Mouse (Mus musculus) embryo, embryonic 11 days (tissue): Measurements from ENCODE around the gene Olfr30.
"Not testable (repeated sequence)": the region's sequence is repeated elsewhere in the genome, so short reads cannot be mapped to it uniquely, and the experiment has no call there.

Source experiments
- DNase-seq: peaks from one replicate; pipeline ENCODE4 v3.0.0-alpha.2; 2015

Gene Olfr30

DNA sequence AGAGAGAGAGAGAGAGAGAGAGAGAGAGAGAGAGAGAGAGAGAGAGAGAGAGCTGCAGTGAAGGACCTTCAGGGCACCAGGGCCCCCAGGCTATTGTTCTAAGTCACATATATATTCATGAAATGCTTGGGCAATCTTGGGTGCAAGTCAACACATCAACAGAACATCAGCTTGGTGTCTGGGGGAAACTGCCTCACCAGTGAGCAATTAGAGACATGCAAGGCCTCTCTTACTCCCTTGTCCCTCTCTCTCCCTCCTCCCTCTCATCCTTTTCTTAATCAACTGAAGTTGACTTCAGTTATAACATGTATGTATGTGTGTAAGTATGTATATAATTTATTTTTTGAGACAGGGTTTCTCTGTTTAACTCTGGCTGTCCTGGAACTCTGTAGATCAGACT lies at the start of gene Olfr30:
Gene Olfr30 (minus strand): TSS at position 101 of the 400 bp plus-strand sequence.
- no peak for DNase-seq

DNA sequence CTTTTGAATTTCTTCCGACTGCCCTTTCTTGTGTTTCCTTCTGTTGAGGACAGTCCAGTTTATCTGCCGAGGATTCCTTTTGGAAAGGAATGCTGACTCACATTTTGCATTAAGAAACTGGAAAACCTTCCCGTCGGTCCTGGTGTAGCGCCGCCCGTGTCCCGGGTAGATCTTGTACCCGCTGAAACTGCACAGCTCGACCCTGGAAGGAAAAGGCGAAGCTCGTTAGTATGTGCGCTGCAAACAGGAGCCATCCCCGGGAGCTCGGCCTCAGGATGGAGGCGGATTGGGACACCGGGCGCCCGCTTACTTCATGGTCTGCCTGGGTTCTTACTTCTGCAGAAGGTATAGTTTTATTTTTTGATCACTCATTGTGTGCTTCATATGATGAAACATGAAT lies 47.0 kb upstream of the Olfr30 start:
- DNase-seq = not testable (repeated sequence)

DNA sequence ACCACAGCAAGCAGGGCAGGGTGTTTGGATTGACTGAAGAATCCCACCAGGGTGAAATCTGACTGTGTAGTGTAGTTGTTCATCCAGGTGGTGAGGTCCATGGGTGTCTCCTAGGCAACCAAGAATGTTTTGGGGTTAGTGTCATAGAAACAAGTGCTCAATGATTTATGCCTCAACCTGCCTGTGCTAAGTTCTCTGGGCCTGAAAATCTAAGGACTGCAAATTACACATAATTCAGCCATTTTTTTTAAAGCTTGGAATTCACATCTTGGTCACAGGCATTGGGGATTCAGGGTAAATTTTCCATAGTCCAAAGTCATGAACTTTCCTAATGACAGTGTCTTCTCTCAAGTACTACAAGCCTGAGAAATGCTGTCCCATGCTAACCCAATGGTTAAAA lies 40.4 kb upstream of the Olfr30 start, which contains the start of gene Olfr331:
Gene Olfr331 (minus strand): TSS at position 101 of the 400 bp plus-strand sequence.
- not testable (repeated sequence) for DNase-seq

GRCm38 (mm10) chr11:58499290-58499689 lies 37.2 kb upstream of the Olfr30 start:
- DNase-seq = peak; percentile 25

GRCm38 (mm10) chr11:58498761-58499160 lies 36.7 kb upstream of the Olfr30 start:
- DNase-seq = no peak

DNA sequence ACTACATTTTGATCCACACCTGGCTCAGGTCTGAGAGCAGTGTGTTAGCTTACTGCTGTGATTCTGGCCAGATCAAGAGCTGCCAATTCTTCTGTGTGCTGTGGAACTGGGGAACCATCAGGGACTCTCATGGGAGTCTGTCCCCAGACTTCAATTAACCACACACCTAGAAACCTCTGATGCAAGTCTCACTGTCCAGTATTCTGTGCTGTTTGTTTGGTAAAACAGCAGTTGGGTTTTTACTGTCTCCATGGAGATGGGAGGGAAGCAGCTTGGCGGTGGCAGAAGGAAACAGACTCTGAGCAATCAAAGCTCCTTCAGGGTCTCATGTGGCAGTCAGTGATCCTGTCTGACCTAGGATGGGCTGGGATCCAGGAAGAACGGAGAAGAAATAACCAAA lies 30.4 kb upstream of the Olfr30 start, which contains the start of gene Olfr332:
Gene Olfr332 (minus strand): TSS at position 101 of the 400 bp plus-strand sequence.
- no peak for DNase-seq

GRCm38 (mm10) chr11:58453592-58453991 lies 8.5 kb downstream of the Olfr30 start:
- peak; percentile 46 for DNase-seq

- DNase-seq = no peak
Measured at GRCm38 (mm10) chr11:58452759-58453158, 9.3 kb downstream of the Olfr30 start, which contains the start of gene Lypd9. Lypd9 (minus strand) TSS chr11:58452923.

DNA sequence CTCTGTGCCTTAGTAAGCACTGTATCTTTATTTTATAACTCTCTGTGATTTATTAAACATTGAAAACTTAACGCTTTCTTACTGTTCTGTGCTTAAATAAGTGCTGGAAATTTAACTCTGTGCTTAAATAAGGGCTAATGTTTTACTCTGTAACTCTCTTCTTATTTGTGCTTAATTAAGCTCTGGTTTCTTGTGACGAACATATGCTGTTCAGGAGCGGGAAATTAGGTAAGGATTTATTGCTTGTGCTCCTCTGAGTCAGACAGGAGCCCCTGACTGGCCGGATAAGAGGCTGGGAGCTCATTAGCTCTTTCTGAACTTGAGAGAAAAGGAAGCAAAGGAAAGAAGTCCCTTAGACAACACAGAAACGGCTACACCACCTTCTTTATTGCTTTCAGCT lies 24.2 kb downstream of the Olfr30 start:
- DNase-seq = peak; percentile 14

GRCm38 (mm10) chr11:58432259-58432658 lies 29.8 kb downstream of the Olfr30 start, which contains the start of gene Gm12253:
Gm12253 (plus strand) TSS chr11:58432559.
- no peak for DNase-seq

DNA sequence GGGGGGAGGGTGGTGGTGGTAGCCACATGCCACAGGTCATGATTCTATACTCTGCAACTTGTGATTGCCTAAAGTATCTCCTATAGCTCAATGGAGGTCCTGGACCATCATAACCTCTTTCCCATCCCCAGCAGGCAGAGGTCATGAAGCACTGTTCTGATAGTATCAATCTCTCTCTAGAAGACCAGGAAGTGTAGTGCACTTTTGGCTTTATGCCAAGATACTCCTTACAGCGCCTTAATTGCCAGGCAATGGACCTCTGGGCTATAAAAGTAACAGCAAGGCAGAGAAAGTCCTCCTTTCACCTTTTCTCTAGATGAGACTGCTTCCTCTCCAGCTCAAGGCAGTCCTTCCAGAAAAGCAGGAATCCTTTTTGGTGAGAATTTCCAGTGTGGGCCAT lies 41.3 kb downstream of the Olfr30 start, which contains the start of gene 1810065E05Rik:
Gene 1810065E05Rik (plus strand): TSS at position 297 of the 400 bp plus-strand sequence.
- no peak for DNase-seq

DNA sequence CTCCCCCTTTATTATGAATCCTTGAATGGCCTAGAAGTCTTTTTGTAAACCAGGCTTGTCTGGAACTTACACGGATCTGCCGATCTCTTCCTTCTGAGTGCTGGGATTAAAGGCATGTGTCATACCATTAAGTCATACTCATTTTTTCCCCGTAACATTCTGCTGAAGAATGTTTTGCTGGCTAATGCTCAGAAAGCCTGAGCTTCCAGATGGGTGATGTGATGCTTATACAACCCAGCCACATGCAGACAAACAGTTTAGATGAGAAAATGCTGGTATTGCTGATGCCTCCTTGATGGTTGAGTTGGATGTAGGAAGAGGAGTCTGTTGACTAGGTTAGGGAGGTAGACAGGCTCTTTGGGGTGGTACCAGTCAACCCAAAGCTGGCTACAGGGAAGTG lies 43.7 kb downstream of the Olfr30 start:
- no peak for DNase-seq

DNA sequence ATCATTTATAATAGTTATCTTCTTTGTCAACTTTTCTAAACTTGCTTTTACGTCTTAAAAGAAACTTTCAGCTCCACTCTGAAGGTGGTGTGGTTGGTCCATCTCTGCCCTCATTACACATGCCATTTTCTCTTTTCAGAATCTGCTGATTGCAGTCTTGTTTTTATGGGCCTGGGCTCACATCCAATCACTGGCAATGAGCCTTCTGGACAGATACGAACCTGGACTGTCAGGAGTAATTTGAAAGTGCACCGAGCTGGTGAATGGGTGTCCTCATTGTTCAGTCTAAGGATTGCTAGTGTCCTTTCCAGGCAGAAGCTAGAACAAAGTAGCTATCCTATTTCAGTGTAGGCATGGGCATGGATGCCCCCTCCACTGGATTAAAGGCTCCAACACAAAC lies 54.0 kb downstream of the Olfr30 start:
- DNase-seq = no peak
